Mouse (Mus musculus): ENCODE measurements around the gene Jph4.

GRCm38 (mm10) chr14:55097646-55098045 lies 19.1 kb downstream of the Jph4 start:
- no peak for TF ChIP-seq CTCF (conservative IDR thresholded peaks at IDR 0.05; ENCODE audit: insufficient read depth, insufficient read length, low read depth, low read length)
- no peak for TF ChIP-seq POLR2A (IDR thresholded peaks at IDR 0.05; ENCODE audit: low read depth, low read length)
